Mouse (Mus musculus) cerebral cortex, adult 2 months (tissue): ENCODE measurements around the gene Cyp4f39.

Source experiments
- WGBS: fragments of 180-500 bp; shearing (Covaris S2); methylation state at CpG from one replicate; pipeline ENCODE4 v1.1.7; 2018; 5-methylcytosine and 5-hydroxymethylcytosine counted together

Cyp4f39 gene

DNA sequence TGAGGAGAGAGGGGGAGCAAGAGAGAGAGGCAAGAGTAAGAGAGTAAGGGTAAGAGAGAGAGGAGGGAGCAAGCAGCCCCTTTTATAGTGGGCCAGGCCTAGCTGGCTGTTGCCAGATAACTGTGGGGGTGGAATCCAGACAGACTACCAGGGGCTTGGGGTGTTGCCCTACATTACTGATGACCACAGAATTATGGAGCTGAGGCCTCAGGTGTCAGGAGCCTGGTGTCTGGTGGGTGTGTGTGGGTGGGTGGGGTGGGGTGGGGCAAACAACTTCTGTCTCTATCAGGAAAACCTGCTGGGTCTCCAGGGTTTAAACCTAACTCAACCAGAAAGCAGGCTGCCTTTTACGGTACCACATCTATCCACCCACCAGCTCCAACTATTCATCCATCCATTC is 24.7 kb downstream of the Cyp4f39 start:
- WGBS: 92% methylated on average over 1 of the region's 1 CpGs

DNA sequence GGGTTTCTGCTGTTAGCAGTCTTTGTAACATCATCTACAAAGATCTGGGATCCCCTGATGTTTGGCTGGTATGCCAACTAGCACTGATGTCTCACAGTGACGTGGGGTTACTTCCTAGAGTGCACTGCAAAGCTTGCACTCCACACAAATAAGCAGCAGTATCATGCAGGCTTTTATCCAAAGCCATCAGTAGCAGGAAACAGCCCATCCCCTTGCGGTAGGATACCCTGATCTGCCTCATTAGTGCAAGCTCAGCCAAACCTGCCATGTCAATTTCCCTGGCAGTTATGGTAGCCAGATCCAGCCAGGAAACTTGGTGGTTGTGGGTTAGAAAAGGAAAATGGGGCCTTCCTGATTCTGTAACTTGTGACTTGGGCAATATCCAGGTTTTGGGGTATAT is 26.2 kb downstream of the Cyp4f39 start:
- 76% methylated on average over 2 of the region's 2 CpGs for WGBS

DNA sequence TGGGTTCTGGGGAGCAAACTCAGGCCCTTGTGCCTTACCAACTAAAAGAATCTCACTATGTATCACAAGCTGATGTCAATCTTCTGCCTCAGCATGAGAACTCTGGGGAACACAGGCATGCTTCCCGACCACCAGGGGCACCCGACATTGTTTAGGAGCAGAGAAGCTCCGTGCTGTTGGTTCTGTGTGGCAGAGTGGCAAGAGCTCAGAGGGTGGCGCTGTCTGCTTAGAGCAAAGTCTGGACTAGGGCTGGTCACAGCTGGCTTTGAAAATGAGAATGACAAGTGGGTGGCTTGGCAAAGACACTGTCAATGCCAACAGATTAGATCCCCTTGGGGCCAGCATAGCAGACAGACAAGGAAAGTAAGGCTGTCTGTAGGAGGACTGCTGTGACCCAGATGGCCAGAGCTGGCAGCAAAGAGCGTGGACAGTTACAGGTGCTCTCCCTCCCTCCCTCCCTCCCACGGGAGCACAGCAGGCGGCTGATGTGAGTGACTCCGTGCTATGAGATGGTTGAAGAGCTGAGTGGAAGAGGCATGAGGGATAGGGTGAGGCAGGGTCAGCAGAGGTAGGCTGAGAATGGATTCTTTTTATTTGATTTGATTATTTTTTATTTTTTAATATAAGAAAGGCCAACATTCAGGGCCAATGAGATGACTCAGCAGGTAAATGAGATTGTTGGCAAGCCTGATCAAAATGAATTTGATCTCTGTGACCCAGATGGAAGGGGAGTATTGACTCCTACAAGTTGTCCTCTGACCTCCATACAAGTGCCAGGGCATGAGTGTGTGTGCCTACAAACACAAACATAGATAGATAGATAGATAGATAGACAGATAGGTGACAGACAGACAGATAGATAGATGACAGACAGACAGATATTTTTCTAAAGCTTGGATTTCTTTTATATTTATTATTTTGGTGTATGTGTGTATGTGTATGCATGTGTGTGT is 27.3 kb downstream of the Cyp4f39 start:
- 24% methylated on average over 8 of the region's 8 CpGs for WGBS

DNA sequence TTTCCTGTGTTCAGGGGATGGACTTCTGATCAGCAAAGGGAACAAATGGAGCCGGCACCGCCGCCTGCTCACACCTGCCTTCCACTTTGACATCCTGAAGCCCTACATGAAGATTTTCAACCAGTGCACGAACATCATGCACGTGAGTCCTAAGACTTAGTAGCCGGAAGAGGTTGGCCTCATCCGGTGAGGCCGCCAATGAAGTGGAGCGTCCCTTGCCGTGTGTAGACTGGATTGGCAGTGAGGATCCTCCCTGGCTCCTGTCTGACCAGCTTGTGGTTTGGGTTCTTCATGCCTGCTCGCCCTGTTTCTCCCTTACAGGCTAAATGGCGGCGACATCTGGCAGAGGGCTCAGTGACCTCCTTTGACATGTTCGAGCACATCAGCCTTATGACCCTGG is 29.2 kb downstream of the Cyp4f39 start:
- 84% methylated on average over 14 of the region's 14 CpGs for WGBS

DNA sequence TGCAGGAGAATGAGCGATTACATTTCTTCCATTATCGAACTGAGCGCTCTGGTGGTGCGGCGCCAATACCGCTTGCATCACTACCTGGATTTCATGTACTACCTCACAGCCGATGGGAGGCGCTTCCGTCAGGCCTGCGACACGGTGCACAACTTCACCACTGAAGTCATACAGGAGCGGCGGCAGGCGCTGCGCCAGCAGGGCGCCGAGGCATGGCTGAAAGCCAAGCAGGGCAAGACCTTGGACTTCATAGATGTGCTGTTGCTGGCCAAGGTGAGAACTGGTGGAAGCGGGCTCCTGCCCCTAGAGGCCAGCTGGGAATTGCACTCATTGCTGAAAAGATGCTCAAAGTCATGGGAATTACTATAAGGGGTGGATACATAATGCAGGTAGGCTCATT is 30.7 kb downstream of the Cyp4f39 start:
- WGBS: 17% methylated on average over 18 of the region's 18 CpGs

DNA sequence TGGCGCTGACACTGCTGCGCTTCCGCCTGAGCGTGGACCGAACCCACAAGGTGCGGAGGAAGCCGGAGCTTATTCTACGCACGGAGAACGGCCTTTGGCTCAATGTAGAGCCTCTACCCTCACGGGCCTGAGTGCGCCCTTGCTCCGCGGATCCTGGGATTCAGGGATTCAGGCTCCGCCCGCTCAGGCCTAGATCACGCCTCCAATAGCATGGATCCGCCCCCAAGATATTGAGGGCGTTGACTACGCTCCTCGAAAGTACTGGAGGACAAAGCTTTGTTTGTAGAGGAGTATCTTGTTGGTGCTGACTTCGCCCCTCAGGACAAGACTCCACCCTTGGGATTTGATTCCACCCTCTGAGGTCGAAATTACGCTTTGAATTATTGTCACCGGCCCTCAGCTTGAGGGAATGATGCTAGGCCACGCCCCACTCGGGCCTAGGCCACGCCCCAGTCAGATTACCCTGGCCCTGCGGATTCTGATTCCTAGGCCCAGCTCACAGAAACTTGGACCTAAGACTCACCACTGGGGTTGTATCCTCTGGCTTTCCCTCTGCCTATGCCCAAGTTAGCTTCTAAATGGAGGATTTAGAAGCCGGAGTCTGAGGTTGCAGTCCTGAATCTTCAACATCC is 39.9 kb downstream of the Cyp4f39 start:
- 27% methylated on average over 30 of the region's 30 CpGs for WGBS

DNA sequence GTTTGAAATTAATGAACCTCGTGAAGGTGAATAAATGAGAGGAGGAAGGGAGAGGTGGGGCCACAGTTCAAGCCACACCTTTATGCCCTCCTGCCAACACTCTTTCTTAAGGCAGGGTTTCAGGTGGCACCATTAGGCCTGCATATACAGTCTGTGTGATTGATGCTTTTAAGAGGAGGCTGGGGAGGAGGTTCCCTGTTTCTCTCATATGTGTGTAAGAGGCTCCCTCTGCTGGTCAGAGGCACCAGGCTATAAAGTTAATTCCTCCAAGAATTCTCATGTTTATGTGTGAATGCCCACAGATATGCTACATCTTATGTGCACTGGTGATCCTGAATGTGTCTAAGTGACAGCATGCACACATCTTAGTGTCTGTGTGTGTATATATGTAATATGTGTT is 42.1 kb downstream of the Cyp4f39 start:
- WGBS: 56% methylated on average over 1 of the region's 1 CpGs

DNA sequence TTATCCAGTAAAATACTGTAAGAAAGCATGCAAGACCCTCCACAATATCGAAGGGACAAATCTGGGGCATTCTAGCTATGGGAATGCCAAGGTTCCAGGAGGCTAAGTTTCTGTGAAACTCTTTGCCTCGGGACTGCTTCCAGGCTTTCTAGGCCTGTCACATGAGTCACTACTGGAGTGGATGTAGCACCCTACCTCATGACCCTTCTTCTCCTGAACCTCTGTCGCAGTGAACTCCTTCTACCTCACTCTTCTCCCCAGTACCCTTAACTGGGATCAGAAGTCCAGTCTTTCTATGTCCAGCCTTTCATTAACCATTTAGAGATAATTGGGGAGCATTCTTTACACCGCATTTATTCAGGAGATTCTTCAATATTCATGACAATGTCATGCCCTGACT is 48.0 kb downstream of the Cyp4f39 start:
- WGBS: 84% methylated on average over 4 of the region's 4 CpGs

DNA sequence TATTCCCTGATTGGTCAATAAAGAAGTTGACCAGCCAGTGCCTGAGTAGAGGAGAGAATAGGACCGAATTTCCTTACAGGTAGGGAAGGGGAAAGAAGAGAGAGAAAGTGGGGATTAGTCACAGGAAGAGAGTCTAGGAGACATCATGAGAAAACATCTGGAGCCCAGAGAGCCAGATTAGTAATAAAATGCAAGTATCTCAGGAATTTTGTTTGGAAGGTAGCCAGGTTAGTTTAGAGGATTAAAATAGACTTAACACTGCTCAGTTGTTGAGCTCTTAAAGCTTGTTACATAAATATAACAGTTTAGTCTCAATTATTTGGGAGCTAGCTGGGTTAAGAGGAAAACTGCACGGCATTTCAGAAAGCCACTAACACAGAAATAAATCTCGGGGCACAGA is 48.5 kb downstream of the Cyp4f39 start:
- 56% methylated on average over 3 of the region's 3 CpGs for WGBS

DNA sequence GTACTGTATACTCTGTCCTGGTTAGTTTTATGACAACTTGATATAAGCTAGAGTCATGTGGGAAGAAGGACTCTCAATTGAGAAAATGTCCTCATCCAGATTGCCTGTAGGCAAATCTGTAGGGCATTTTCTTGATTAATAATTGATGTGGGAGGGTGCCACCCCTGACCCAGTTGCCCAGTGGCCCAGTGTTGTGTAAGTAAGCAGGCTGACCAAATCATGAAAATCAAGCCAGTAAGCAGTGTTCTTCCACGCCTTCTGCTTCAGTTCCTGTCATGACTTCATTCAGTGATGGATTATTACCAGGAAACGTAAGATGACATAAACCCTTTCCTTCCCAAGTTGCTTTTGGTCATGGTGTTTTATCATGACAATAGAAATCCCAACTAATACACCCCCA is 50.6 kb downstream of the Cyp4f39 start:
- WGBS: 85% methylated on average over 2 of the region's 2 CpGs

DNA sequence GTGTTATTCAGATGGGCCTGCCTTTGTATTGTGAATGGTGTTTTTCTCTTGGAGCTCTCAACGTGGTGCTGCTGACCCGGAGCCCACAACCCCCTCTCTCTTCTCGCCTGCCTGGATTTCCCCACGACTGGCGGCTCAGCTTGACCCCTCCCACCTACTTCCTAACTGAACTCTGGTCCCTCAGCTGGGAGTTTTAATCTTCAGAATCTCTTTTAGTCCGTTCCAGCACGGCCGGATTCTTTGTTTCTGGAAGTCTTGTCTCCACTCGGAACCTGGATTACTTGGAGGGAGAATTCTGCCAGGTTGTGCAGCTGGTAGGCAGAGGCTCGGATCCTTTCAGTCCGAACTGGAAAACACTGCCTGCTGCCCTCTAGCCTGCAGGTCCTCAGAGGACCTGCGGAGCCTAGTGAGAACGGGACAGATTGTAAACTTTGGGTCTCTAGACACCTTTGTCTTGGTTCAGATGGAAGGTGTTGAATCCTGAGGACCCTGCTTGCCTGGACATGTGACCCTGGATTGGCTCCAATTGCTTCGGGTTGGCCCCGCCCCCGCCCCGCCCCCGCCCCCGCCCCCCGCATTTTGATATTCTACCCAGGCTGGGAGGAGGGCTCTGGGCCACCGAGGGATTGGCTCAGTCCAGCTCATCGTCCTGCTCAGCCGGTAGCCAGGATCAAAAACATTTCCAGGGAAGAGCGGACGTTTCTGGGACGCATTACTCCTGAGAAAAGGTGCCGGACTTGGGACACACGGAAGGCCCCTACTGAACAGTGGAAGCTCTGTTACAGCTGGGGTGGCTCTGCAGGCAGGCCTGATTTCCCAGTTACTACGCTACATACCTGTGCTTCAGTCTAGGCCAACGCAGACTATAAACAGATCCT is 53.6 kb downstream of the Cyp4f39 start, which contains the start of gene Cyp4f17:
Gene Cyp4f17 (plus strand): TSS at position 200 of the 878 bp plus-strand sequence.
- WGBS: 22% methylated on average over 30 of the region's 30 CpGs

DNA sequence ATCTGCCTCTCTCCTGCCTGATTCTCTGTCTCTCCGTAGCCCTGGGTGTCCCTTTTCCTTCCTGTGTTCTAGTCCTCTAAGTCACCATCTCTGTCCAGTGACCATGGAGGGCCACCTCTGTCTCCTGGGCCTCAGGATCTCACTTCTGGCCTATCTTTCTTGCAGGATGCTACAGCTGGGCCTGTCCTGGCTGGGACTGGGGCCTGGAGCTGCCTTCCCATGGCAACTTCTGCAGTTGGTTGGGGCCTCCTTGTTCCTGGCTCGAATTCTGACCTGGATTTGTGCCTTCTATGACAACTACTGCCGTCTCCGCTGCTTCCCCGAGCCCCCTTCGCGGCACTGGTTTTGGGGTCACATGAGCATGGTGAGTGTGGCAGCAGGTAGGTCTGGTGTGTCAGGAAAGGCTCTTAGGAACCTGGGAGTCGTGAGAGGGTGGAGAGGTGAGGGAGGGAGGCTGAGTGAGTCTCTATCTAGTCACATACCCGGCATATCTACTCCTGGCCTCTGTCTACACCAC is 54.3 kb downstream of the Cyp4f39 start:
- WGBS: 65% methylated on average over 9 of the region's 9 CpGs

DNA sequence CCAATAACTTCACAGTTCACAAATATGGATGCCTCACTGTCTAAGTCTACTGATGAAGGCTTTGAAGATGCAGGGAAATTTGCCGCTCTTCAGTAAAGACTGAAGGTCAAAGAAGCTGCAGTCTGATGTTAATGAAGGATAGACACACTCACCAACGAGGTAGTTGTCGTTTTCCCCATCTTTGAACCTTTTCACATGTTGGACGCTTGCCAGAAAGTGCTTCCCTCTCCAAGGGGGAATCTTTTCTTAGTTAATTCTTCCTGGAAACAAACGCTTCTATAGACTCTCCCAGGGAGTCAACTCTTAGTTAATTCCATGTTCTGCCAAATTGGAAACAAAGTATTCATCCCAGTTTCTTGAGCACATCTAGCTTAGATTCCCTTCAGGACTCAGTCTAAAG is 63.6 kb downstream of the Cyp4f39 start:
- WGBS: 48% methylated on average over 5 of the region's 5 CpGs

DNA sequence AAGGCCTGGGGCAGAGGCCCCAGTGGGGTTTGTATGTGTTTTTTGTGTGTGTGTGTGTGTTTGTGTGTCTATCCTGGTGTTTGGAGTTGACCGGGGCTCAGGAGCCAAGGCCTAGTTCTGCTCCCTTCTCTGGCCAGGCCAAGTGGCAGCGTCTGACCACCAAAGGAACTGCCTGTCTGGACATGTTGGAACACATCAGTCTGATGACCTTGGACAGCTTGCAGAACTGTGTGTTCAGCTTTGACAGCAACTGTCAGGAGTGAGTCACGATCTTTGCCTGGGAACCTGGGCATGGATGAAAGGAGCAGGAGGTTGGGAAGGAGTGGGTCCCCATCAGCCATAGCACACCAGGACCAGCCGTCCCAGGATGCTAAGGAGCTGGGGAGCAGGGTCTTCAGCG is 69.5 kb downstream of the Cyp4f39 start:
- 93% methylated on average over 5 of the region's 5 CpGs for WGBS

DNA sequence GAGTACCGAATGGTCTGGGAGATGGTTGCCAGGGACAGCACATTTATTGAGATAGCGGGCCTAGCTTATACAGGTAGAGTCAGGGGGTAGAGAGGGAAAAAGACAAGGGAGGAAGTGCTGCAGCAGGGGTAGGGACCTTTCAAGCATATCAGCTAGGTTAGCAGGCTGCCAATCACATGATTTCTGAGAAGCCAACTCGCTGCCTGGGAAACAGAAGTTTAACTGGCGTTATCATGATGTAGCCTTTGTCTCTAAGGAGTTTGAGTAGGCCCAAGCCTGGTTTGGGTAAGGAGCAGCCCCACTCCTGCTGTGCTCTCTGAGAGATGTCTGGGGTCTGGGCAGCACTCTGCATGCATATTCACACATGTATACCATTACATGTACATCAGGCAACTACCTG is 69.9 kb downstream of the Cyp4f39 start:
- WGBS: 93% methylated on average over 4 of the region's 4 CpGs

DNA sequence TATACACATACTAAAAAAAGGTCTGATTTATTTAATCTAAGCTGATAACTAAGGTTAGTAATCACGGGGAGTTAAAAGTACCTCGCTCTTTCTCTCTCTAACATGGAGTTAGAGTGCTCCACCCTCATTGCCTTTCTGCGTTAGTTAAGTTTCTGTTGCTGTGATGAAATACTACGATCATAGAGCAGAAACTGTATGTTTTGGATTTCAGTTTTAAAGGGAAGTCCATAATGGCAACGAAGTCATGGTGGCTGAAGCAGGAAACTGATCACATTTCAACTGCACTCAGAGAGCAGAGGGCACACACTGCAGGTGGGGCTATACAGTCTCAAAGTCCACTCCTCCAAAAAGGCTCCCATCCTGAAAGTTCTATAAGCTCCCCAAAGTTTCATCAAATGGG is 70.3 kb downstream of the Cyp4f39 start:
- WGBS: 93% methylated on average over 5 of the region's 5 CpGs

DNA sequence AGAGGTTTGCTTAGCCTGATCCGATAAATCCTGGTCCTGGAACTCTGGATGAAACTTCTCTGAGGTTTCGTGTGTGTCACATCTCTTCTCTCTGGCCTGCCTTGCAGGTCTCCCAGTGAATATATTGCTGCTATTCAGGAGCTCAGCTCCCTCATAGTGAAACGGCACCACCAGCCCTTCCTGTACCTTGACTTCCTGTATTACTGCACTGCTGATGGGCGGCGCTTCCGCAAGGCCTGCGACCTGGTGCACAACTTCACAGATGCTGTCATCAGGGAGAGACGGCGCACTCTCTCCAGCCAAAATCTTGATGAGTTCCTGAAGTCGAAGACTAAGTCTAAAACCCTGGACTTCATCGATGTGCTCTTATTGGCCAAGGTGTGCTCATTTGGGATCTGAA is 71.4 kb downstream of the Cyp4f39 start:
- 86% methylated on average over 11 of the region's 11 CpGs for WGBS

DNA sequence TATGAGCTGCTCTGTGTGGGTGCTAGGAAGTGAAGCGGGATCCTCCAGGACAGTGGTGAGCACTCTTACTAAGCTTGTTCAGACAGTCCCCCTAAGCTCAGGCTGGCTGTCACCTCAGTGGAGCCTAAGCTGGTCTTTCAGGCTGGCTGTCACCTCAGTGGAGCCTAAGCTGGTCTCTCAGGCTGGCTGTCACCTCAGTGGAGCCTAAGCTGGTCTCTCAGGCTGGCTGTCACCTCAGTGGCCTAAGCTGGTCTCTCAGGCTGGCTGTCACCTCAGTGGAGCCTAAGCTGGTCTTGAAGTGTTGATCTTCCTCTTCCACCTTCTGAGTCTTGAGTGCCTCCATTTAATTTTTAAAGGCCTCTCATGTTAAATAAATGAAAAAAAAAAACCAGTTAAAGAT is 73.8 kb downstream of the Cyp4f39 start:
- WGBS: 83% methylated on average over 1 of the region's 1 CpGs

DNA sequence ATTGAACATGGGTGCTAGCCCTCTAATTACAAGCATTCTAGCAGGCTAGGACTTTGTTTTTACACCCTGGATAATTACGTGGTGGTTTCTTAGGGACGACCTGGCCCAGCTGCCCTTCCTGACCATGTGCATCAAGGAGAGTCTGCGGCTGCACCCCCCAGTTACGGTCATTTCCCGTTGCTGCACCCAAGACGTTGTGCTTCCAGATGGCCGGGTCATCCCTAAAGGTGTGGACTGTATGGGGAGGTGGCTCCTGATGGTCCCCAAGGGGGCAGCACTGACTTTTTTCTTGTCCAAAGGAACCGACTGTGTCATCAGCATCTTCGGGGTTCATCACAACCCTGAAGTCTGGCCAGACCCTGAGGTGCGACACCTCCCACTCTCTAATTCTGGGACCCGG is 75.2 kb downstream of the Cyp4f39 start:
- WGBS: 86% methylated on average over 11 of the region's 11 CpGs

DNA sequence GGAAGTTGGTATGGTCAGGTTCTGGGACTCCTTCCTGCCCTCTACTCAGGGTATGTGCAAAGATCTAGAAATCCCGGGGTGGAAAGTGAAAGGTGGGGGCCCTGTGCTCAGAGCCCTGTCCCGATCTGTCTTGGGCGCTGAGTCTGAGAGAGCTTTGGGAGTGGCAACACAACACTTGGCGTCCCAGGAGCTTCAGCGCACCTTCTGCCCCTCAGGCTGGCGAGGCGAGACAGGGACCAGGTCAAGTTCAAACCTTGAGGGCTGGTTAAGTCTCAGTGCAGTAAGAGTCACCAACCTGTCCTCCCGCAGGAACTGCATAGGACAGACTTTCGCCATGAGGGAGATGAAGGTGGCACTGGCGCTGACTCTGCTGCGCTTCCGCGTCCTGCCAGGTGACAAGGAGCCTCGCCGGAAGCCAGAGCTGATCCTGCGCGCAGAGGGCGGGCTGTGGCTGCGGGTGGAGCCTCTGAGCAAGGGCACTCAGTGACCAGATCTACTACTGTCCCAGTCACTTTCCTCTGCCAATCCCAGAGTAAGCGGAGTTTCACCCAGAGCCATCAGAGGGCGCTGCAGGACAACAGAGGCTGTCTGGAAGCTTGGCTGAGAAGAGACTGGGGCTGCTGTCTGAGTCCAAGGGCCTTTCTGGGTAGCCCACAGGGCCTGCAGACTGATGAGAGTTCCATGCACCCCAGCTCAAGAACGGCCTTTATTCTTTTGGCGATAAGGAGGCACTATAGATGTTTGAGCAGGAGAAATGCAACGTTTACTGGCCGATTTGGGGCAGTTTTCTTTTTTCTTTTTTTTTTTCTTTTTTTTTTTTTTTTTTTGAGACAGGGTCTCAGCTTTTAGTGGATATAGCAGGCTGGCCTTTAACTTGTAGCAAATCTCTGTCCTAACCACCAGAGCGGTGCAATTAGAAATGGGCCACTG is 76.2 kb downstream of the Cyp4f39 start:
- 21% methylated on average over 26 of the region's 26 CpGs for WGBS

DNA sequence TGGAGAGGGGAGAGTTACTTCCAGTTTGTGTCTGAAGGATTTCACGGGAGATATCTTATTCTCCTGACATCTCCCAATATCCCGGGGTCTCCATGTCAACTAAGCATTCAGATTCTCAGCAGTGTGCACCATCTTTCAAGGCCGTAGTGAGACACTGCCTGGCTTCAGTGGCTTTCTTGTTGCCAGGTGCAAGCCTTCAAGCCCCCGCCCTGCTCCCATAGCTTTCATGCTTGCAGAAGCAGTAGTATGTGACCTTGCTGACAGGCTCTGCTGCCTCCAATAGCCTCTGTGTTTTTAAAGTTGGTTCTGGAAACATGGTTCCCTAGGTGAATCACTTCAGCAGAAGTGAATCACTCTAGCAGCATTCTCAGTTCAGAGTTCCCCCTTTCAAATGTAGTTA is 79.8 kb downstream of the Cyp4f39 start:
- WGBS: 80% methylated on average over 4 of the region's 4 CpGs
